Mouse (Mus musculus): Measurements from ENCODE around the gene Heyl.
A peak's percentile ranks its signal among the peaks of the same experiment; 100 is the strongest.

The Heyl gene

DNA sequence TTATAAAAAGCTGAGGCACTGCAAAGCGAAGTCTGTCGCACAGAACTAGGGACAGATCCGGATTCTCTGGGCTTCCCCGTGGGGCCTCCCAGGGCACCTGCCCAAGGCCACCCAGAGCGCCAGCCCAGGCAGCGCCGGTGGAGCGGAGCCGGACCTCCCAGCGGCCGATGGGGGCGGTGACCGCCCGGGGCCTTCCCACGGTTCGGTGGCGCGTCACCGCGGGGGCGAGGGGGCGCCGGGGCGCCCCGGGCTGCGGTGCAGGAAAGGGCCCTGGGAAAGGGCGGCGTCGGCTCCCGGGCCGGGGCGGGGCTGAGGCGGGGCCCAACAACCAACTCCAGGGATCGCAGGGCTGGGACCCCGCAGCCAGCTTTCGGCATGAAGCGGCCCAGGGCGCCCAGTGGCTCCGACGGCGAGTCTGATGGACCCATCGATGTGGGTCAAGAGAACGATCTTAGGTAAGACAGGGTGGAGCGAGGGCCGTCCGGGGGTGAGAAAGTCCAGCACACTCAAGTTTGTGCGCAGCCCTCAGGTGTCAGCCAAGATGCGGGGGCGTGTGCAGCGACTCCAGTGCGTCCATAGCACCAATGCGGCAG, at the start of gene Heyl:
Gene Heyl, plus strand, starts transcription at position 65 of the 593 bp plus-strand sequence.
- no peak for DNase-seq (ENCODE audit: low spot score)

- DNase-seq (ENCODE audit: low spot score), result no peak
These were observed 48.5 kb upstream of the Heyl start for GRCm38 (mm10) chr4:123184816-123185215.

DNA sequence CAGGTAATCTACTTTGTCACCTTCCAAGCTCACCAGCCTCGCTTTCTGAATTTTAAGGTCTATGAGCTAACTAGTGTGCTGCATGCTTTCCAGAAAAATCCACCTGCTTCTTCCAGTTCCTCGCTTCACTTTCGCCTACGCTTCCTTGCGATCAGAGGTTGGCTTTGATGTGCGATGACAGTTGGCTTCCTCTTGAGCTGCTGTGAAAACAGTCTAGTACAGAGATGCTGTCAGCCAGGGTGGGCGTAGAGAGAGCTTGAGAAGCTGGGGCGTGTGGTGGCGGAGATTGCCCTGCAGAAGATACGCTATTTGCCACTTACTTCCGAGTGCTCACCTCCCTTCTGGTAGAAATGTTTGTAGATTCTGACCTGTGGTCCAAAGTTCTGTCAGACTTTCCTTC, 41.0 kb upstream of the Heyl start:
- DNase-seq (ENCODE audit: low spot score), result no peak

DNA sequence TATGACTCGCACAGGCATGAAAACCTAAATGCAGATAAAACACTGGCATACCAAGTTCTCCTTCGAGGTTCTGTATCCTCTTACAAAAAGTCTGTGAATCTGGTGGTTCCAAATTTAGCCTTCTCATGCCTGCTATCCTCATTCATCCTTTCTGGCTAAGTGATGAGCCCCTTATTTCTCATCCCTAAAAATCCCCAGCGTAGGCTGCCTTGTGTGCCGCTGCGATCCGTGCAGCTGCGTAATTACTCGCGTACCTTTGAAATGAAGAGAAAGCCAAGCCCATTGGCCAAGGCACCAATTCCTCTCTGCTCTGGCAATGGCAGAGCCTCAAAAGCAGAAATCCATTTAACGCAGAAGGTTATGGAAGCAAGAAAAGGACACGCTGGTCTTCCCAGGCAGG, 39.6 kb upstream of the Heyl start:
- DNase-seq (ENCODE audit: low spot score), result no peak

DNA sequence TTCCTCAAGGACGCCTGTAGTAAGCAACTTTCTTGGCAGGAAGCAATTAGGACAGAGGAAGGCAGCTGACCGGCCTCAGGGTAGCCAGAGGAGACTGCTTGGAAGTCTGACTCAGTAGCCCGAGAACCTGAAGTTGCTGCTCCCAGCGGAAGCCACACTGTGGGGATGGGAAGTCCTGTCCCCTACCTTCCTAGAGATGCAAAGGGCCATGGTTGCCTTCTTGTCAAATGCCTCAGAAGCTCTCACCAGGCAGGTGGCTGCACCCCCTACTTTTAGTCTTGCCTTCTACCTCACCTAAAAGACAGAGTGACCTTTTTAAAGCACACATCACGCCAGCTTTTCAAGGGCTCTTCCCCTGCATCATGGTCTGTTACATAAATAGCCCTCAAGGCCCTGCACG, 36.7 kb upstream of the Heyl start:
- DNase-seq (ENCODE audit: low spot score), result no peak

- DNase-seq (ENCODE audit: low spot score), result peak; percentile 41
These were observed 32.6 kb upstream of the Heyl start for GRCm38 (mm10) chr4:123200771-123201185.

DNA sequence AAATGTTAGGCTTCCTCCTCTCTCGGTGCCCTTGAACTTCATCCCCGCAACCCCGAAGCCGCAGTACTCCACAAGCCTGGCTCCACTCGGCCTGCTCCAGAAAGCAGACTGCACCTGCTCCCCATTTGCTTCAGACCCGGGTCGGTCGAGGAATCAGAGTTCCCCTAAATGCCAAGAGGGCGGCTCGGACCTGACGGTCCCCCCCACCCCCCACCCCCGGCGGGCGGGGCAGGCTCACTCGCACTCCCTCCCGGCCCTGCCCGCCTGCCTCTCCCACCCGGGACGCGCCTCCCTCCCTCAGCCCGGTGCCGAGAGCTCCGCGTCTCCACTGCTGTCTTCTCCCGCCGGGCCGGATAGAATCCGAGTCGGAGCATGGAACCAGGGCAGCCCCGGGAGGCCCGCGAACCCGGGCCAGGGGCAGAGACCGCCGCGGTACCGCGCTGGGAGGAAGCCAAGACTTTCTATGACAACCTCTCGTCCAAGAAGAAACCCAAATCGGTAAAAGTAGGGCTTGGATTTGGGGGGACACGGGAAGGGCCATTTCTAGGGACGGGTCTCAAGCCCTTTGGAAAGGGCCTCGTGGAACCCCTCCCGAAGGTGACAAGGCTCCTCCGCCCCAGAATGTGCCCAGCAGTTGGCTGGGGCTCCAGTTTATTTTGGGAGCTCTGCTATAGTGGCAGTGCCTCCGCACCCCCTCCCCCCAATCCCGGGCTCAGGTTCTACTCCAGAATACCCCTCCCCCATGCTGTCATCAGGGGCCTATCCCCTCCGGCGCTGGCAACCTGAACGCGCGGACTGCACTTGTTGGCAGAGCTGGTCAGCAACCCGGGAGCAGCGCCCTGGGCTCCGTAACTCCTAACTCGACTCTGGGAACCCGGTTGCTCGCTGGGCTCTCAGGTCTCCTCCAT, 31.9 kb upstream of the Heyl start, which contains the start of gene Nt5c1a:
Gene Nt5c1a, plus strand, starts transcription at position 319 of the 908 bp plus-strand sequence.
- DNase-seq (ENCODE audit: low spot score), result no peak

DNA sequence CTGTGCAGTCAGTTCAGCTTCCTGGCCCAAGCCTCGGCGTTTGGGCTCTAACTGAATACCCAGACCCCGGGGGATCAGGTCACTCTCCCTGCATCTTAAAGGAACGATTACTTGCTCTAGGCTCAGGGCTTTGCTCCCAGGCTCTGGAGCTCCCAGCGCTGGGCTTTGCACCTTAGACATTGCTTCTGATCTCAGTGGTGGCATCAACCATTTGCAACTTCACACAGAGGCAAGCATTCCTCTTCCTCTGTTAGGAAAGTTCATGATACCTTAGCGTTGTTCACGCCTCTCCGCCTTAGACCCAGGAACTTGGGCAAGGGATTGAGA, 31.3 kb upstream of the Heyl start:
- DNase-seq (ENCODE audit: low spot score), result no peak

- DNase-seq (ENCODE audit: low spot score), result no peak
These were observed 26.0 kb upstream of the Heyl start for GRCm38 (mm10) chr4:123207337-123207736.

GRCm38 (mm10) chr4:123210996-123211395, 22.4 kb upstream of the Heyl start:
- DNase-seq (ENCODE audit: low spot score), result no peak

DNA sequence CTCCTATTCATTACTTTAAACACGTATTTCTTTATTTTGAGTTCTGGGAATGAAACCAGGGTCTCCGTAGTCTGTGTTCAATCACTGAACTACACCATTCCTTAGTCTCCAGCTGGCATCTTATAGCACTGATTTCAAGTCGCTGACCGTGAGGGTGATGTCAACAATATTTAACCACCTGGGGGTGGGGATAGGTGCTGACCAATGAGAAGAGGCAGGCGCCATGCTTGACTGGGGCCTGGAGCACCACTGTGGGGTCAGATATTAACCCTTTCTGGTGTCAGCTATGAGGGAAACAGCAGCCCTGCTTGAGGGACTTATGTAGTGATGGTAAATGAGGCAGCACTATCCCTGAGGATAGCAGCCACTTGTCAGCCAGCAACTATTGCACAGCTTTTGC, 21.9 kb upstream of the Heyl start:
- no peak for DNase-seq (ENCODE audit: low spot score)

GRCm38 (mm10) chr4:123212330-123212729, 21.0 kb upstream of the Heyl start:
- no peak for DNase-seq (ENCODE audit: low spot score)

GRCm38 (mm10) chr4:123213975-123214374, 19.4 kb upstream of the Heyl start:
- no peak for DNase-seq (ENCODE audit: low spot score)

DNA sequence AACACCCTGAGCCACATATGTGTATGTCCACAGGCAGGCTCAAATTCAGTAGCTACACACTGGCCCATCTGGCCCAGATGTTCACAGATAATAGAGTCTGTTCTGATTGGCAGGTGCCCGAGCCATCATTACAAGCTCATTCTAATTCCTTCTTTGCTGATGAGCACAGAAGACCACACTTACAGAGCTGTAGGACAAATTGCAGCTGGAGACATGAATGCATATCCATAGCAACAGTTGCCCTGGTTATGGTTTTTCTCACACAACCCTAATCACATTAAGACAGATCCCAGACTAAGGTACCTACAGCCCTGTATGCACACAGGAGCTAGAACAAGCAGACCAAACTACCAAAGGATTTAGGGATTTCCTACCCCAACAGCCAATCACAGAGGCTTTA, 18.0 kb upstream of the Heyl start:
- no peak for DNase-seq (ENCODE audit: low spot score)

- no peak for DNase-seq (ENCODE audit: low spot score)
These were observed 16.6 kb upstream of the Heyl start for GRCm38 (mm10) chr4:123216782-123217181.

DNA sequence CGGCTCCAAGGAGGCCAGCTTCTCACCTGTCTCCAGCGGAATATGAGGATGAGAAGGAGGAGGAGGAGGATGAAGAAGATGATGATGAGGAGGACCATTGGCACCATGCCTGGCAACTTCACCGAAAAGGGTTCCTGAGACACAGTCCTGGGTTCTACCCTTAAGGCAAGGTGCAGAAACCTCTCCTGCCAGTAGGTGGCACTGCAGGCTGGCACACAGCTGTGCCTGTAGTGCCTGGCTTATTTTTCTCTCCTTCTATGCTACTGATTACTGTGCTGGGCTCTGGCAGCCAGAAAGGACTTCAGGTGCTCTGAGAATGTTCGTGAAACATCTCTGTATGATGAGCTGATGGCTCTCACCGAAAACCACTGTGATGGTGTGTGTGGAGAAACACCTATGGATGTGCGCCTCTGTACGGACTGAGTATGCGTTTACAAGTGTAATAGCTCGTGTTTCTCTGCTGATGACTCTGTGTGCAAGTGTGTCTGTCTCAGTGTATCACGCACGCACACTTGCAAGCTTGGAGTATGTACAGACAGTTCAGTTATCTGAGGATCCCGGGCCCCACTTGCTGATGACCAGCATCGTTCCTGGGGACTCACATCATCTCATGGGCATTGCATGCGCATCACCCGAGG, 13.5 kb upstream of the Heyl start:
- DNase-seq (ENCODE audit: low spot score), result no peak

DNA sequence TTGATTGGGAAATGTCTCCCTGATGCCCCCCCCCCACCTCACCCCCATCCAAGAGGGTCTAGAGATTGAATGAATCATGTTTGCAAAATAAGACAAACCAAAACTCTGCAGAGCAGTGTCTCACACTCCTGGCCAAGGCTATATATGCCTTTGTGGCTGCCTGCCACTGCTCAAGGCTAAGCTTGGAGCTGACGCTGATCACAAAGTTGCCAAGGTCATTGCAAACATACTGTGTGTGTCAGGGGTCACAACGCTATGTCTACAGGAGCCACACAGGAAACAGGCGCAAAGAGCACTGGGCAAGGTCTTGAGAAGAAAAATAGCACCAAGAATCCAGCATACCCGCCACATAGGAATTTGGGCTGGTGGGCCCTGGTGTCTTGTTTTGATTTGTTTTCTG, 12.7 kb upstream of the Heyl start:
- no peak for DNase-seq (ENCODE audit: low spot score)

DNA sequence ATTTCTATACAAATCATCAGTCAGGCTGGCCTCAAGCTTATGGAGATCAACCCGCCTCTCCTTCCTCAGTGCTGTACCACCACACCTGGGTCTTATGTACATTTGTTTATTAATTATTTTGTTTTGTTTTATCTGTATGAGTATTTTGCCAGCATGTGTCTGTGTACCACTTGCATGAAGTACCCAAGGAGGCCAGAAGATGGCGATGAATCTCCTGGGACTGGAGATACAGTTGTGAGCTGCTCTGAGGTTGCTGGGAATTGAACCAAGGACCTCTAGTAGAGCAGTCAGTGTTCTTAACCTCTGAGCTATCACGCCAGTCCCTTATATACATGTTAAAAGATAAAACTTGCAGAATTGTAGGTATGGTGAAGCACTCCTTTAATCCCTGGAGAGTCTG, 10.0 kb upstream of the Heyl start:
- no peak for DNase-seq (ENCODE audit: low spot score)

DNA sequence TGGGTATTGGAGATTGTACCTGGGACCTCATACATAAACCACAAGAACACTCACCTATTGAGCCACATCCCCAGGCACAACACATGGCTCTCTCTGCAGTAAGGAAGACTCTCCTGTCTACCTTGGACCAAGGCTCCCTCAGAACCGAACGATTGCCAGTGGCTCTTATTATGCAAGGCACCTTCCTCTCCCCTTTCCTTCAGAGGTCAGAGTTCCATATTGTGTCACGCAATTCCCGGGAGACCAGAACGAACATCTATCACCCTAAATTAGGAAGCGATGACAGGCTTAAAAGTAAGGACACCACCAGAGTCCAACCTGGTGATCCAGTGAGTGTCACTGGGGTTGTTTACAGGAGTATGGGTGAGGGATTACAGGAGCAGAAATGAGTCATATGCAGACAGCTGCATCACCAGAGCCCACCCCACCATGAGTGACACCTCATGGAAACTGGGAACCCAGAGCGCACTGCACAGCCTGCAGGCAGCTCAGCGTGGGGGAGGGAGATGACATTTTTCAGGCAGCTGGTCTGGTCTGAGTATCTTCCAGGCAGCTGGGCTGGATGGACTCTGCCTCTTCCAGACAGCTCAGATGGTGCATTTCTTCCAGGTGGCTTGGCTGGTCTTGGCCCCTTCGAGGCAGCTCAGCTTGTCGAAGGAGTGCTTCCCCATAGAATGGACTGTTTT, 7.5 kb upstream of the Heyl start:
- no peak for DNase-seq (ENCODE audit: low spot score)

DNA sequence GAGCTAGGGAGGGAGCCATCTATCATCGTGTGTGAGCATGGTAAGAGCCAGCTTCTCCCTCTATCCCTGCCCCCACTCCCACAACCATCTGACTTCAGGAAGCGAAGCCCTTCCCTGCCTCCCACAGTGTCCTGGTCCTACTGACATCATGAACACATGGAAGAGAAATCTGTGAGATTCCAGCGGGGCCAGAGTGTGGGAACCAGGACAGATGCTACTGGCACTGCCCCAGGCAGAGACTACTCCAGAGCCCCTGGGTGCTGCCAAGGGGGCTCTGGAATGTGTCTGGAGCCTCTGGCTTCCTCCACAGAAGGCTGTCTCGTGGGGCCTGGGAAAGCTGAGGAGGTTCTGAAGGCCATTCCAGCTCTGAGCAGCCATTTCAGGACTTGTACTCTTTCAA, 5.6 kb upstream of the Heyl start:
- DNase-seq (ENCODE audit: low spot score), result no peak

DNA sequence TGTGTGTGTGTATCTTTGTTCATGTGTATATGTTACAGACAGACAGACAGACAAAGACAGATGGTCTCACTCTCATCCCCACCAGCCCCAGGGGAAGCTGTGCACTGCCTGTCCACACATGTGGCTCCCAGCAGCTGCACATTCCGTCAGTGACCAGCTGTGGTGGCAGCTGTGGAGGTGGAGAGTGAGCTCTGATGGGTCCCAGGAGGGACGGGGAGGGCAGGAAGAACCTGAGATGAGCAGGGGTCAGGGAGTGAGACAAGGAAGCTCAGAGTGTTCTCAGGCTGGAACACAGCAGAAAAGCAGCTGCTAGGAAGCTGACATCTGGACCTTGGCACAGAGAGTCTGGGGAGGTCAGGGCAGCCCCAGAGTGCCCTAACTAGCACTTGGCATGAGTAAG, 5.1 kb upstream of the Heyl start:
- no peak for DNase-seq (ENCODE audit: low spot score)

- no peak for DNase-seq (ENCODE audit: low spot score)
These were observed 4.2 kb upstream of the Heyl start for GRCm38 (mm10) chr4:123229166-123229565.

GRCm38 (mm10) chr4:123232841-123233240, 515 bp upstream of the Heyl start:
- DNase-seq (ENCODE audit: low spot score), result no peak
